Mouse (Mus musculus) left cerebral cortex, postnatal 10 days (tissue): ENCODE results near the gene Casp8. TPM values are rescaled to one million over a fixed set of nuclear protein-coding genes. Genes with fewer than 3 reads are reported as not detected.
"Not testable (repeated sequence)": the region's sequence is repeated elsewhere in the genome, so short reads cannot be mapped to it uniquely, and the experiment has no call there.

Experiments
- DNase-seq, 2 experiments: peaks; one replicate each; pipeline ENCODE4 v3.0.0; 2021 to 2022; ENCODE audit warnings: low spot score in 2 of 2, mixed read lengths in 1 of 2; ENCODE audit errors: extremely low spot score in 1 of 2
- intact Hi-C: fragments of 180-260 bp; cut with DNase I; formaldehyde crosslinking; loops from one replicate; pipeline ENCODE4 v1.15.1; 2025
- total RNA-seq, 2 experiments: library from RNA; stranded (reverse); gene quantifications; 2 replicates each; pipeline ENCODE4 v1.2.3; 2021

The Casp8 gene
- total RNA-seq, 2 experiments from 2014 or later, result 3.7 to 4.0 TPM

- intact Hi-C loops, result no loop called here
- DNase-seq, result no peak
Measured at GRCm38 (mm10) chr1:58889826-58890546, 94.8 kb downstream of the Casp8 start.

- DNase-seq, intact Hi-C loops: not testable (repeated sequence)
Measured at GRCm38 (mm10) chr1:58890697-58891290, 95.6 kb downstream of the Casp8 start.

- DNase-seq, intact Hi-C loops: not testable (repeated sequence)
Measured at GRCm38 (mm10) chr1:58891481-58892170, 96.5 kb downstream of the Casp8 start.

- DNase-seq, intact Hi-C loops: not testable (repeated sequence)
Measured at GRCm38 (mm10) chr1:58892386-58892785, 97.2 kb downstream of the Casp8 start.

Other genes with a start within 250 kb of the Casp8 start
- 10 to 100 TPM; 68.6 to 70.4 TPM for gene Fam126b, start 209.1 kb upstream of the Casp8 start, total RNA-seq
- 10 to 100 TPM; 91.0 to 99.5 TPM for gene Ndufb3, start 209.0 kb upstream of the Casp8 start, total RNA-seq
- not detected for gene Als2cr12, start 99.4 kb upstream of the Casp8 start, total RNA-seq
- 10 to 100 TPM; 24.8 to 28.1 TPM for gene Cflar, start 83.9 kb upstream of the Casp8 start, total RNA-seq
- 100 to 1,000 TPM; 145 to 154 TPM for gene Trak2, start 178.1 kb downstream of the Casp8 start, total RNA-seq
- 10 to 100 TPM; 78.9 to 89.0 TPM for gene Stradb, start 178.1 kb downstream of the Casp8 start, total RNA-seq